Mouse (Mus musculus) neural tube, embryonic 14.5 days (tissue): ENCODE measurements around the gene Dlg4. TPM values are rescaled to one million over a fixed set of nuclear protein-coding genes. Genes with fewer than 3 reads are reported as not detected.

Experiments
- ATAC-seq: fragments of 200-750 bp; cut with Nextera tagmentation; 2 replicates; pipeline ENCODE4 v1.8.0; 2017; ENCODE audit warnings: low read depth, mild to moderate bottlenecking, moderate TSS enrichment, moderate library complexity
- H3K27ac ChIP-seq: fragments of 300-500 bp; sonication (generic); 2 replicates; pipeline ENCODE4 v1.5.1; 2014; ENCODE audit warnings: low read depth, mild to moderate bottlenecking, control low read depth, low read length, moderate library complexity, mixed read lengths
- H3K27me3 ChIP-seq: fragments of 300-500 bp; sonication (generic); 2 replicates; pipeline ENCODE4 v1.6.1; 2014; ENCODE audit warnings: low read length; ENCODE audit not compliant: control insufficient read depth, insufficient read depth
- H3K36me3 ChIP-seq: fragments of 300-500 bp; sonication (generic); 2 replicates; pipeline ENCODE4 v1.6.1; 2014; ENCODE audit warnings: low read length, mixed read lengths; ENCODE audit not compliant: control insufficient read depth, insufficient read depth
- H3K4me1 ChIP-seq: fragments of 300-500 bp; sonication (generic); 2 replicates; pipeline ENCODE4 v1.6.1; 2014; ENCODE audit warnings: low read length; ENCODE audit not compliant: control insufficient read depth, insufficient read depth
- H3K4me2 ChIP-seq: fragments of 300-500 bp; sonication (generic); 2 replicates; pipeline ENCODE4 v1.6.1; 2014; ENCODE audit warnings: mild to moderate bottlenecking, low read depth, low read length, control low read depth
- H3K4me3 ChIP-seq: fragments of 300-500 bp; sonication (generic); 2 replicates; pipeline ENCODE4 v1.5.1; 2014; ENCODE audit warnings: low read depth, low read length, control low read depth, mixed read lengths
- H3K9ac ChIP-seq: fragments of 300-500 bp; sonication (generic); replicated peaks from 2 replicates; pipeline ENCODE4 v1.6.1; 2014; ENCODE audit warnings: low read depth, mild to moderate bottlenecking, control low read depth, low read length, mixed read lengths
- H3K9me3 ChIP-seq: fragments of 300-500 bp; sonication (generic); 2 replicates; pipeline ENCODE4 v1.6.1; 2016; ENCODE audit warnings: low read length; ENCODE audit not compliant: control insufficient read depth
- WGBS: fragments of 180-500 bp; shearing (Covaris S2); extraction: QIAGEN DNeasy Blood & Tissue Kit; methylation state at CpG from one replicate; pipeline ENCODE4 v1.1.7; 2014; 5-methylcytosine and 5-hydroxymethylcytosine counted together
- polyA plus RNA-seq: library from polyadenylated mRNA; unstranded; fragments of >200 nt; fragmentation: Nextera tagmentation; extraction: Ambion mirVana; gene quantifications from 2 replicates; pipeline ENCODE4 v1.2.1, GENCODE M21; 2014

Dlg4 gene
- polyA plus RNA-seq, 1 experiment from 2014 or later: 31.6 TPM

DNA sequence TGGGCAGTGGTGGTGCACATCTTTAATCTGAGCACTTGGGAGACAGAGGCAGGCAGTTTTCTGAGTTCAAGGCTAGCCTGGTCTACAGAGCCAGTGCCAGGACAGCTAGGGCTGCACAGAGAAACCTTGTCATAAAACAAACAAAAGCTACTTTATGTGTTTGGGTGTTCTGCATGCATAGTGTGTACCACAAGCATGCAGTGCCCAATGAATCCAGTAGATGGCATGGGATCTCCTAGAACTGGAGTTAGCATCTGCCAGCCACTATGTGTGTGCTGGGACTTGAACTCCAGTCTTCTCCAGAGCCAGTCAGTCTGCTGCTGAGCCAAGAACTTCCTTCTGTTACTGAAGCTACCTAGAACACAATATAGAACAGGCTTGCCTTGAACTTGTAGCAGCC lies 14.9 kb upstream of the Dlg4 start:
- Histone ChIP-seq H3K9ac (no peak overlapping the region), H3K27me3 (no peaks in the 10 kb centered on the region), H3K4me2 (peak overlapping the region; percentile 46), H3K4me3 (peak overlapping the region; percentile 75), H3K4me1 (peaks cover 35% of the 10 kb centered on the region), H3K36me3 (peaks cover 36% of the 10 kb centered on the region), H3K27ac (no peak overlapping the region), H3K9me3 (no peaks in the 10 kb centered on the region)
- ATAC-seq: no peak

DNA sequence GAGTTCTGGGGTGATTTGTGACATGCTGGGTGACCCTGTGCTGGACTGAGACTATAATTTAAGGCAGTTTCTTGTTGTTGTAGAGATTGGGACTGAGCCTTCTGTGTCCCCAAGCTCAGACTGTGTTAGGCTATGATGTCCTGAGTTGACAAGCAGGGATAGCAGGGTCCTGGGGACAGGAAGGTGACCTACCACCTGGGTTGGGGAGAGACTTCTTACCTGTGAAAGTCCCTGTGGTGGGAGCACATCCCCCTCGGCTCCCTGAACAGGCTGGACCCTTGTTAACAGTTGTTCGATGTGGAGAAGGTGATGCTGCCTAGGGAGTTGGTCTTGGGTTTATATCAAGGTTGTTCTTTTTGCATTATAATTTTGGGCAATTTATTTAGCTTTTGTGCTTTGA lies 14.3 kb upstream of the Dlg4 start:
- Histone ChIP-seq H3K4me2 (peak overlapping the region; percentile 46), H3K36me3 (peaks cover 42% of the 10 kb centered on the region), H3K4me3 (no peak overlapping the region), H3K9ac (0 out of 2 replicates have a peak overlapping the region, but pooled peaks have one; percentile 4), H3K4me1 (peaks cover 32% of the 10 kb centered on the region), H3K9me3 (no peaks in the 10 kb centered on the region), H3K27ac (no peak overlapping the region), H3K27me3 (no peaks in the 10 kb centered on the region)
- 90% methylated on average over 2 of the region's 2 CpGs for WGBS
- no peak for ATAC-seq

DNA sequence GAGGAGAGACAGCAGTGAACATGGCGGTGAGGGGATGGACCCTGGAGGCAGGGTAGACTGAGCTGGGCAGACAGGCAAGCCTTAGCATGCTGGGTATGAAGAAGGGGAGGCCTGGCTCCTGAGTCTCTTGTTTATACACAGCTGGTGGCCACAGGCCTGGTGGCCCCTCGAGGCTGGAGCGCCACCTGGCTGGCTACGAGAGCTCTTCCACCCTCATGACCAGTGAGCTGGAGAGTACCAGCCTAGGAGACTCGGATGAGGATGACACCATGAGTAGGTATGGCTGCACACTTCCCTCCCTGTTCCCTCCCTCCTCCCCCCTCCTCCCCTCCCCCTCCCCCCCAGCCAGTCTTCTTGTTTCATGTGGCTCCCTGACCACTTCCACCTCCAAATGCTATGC lies 11.2 kb upstream of the Dlg4 start:
- peaks cover 22% of the 10 kb centered on the region for H3K4me1 ChIP-seq
- no peak overlapping the region for H3K9ac ChIP-seq
- no peak overlapping the region for H3K27ac ChIP-seq
- no peaks in the 10 kb centered on the region for H3K27me3 ChIP-seq
- no peak overlapping the region for H3K4me3 ChIP-seq
- WGBS: 72% methylated on average over 2 of the region's 5 CpGs
- H3K4me2 ChIP-seq: no peak overlapping the region
- H3K9me3 ChIP-seq: no peaks in the 10 kb centered on the region
- H3K36me3 ChIP-seq: peaks cover 54% of the 10 kb centered on the region
- no peak for ATAC-seq

DNA sequence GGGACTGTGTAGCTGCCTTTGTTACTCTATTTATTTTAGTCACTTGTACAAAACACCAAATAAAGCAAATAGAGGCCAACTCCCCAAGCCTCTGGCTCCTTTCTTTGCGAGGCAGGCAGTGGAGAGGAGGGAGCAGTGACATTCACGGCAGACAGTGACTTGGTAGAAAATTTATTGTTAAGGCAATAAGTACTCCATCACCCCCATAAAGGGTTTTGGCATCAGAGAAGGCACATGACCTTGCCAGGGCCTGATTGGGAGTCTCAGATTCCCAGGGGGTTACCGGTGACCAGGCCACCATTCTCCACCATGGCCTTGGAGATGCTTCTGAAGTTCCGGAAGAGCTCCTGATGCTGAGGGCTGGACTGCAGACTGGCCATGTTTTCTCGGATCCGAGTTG lies 6.7 kb upstream of the Dlg4 start:
- WGBS: 89% methylated on average over 6 of the region's 6 CpGs
- ATAC-seq: no peak

DNA sequence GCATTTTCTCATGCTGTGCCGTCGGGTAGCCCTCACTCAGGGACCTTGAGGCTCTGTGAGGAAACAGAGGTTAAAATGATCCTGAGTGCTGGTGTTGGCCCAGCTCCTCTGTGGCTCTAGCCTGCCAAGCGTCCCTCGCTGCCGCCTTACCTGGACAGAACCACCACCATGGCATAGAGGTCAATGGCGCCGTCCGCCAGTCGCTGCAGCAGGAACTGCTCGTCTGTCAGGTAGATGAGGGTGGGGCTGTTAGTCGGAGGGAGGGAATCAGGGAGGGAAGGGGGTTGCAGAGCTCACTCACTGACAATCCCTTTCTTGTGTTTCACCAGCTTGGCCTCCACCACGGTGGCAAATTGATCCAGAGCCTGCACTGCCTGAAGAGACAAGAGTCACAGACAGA lies 6.2 kb upstream of the Dlg4 start:
- no peak overlapping the region for H3K9ac ChIP-seq
- H3K27me3 ChIP-seq: no peaks in the 10 kb centered on the region
- H3K9me3 ChIP-seq: no peaks in the 10 kb centered on the region
- WGBS: 92% methylated on average over 12 of the region's 12 CpGs
- H3K27ac ChIP-seq: no peak overlapping the region
- no peak for ATAC-seq
- peaks cover 3% of the 10 kb centered on the region; the same call in 1 of the 2 replicates for H3K4me1 ChIP-seq
- peaks cover 71% of the 10 kb centered on the region for H3K36me3 ChIP-seq
- H3K4me3 ChIP-seq: no peak overlapping the region
- no peak overlapping the region for H3K4me2 ChIP-seq

More for the DNA sequence above, 6.7 kb upstream of the Dlg4 start:
- no peak overlapping the region for H3K9ac ChIP-seq
- no peaks in the 10 kb centered on the region for H3K9me3 ChIP-seq
- peaks cover 3% of the 10 kb centered on the region; the same call in 1 of the 2 replicates for H3K4me1 ChIP-seq
- H3K27ac ChIP-seq: no peak overlapping the region
- H3K36me3 ChIP-seq: peaks cover 75% of the 10 kb centered on the region
- H3K27me3 ChIP-seq: no peaks in the 10 kb centered on the region
- no peak overlapping the region for H3K4me2 ChIP-seq
- H3K4me3 ChIP-seq: no peak overlapping the region

DNA sequence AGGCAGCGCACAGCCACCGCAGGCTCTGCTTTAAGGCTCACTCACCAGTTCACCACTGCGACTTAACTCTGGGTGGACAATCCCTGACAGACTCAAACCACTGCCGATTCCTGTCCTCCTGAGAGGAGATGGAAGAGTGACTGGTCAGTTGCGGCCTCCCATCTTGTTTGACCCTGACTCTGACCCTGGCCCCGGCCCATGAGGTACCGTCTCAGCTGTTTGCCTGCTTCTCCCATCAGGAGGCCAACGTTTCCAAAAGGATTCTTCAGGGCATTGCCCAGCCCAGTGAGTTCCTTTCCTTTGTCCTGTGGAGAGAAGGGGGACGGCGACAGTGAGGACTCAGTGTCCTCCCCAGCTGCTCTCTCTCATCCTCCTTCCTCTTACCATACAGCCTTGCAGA lies 5.8 kb upstream of the Dlg4 start:
- WGBS: 84% methylated on average over 10 of the region's 10 CpGs
- Histone ChIP-seq H3K9me3 (no peaks in the 10 kb centered on the region), H3K27ac (no peak overlapping the region), H3K9ac (no peak overlapping the region), H3K4me3 (no peak overlapping the region), H3K4me2 (no peak overlapping the region), H3K27me3 (no peaks in the 10 kb centered on the region), H3K36me3 (peaks cover 67% of the 10 kb centered on the region), H3K4me1 (peaks cover 3% of the 10 kb centered on the region; the same call in 1 of the 2 replicates)
- no peak for ATAC-seq

DNA sequence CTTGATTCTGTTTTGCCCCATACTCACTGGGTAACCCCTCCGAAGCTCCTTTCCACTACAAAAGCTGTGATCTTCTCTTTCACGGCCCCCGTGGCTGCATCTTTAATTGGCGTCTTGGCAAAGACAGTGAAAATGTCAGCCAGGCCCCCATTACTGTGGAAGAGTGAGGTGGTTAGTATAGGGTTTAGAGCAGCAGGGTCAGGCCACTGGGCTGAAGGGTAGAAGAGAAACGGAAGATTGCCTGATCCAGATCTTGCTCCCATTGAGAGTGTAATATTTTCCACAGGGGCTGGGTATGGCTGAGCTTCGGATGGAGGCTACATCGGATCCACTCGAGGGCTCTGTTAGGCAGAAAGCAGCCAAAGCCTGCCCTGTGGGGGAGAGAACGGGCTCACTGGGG lies 3.8 kb upstream of the Dlg4 start:
- no peak overlapping the region for H3K4me2 ChIP-seq
- H3K27ac ChIP-seq: no peak overlapping the region
- no peaks in the 10 kb centered on the region for H3K9me3 ChIP-seq
- peaks cover 10% of the 10 kb centered on the region for H3K4me1 ChIP-seq
- no peak for ATAC-seq
- H3K36me3 ChIP-seq: peaks cover 47% of the 10 kb centered on the region
- 89% methylated on average over 9 of the region's 9 CpGs for WGBS
- H3K9ac ChIP-seq: no peak overlapping the region
- H3K4me3 ChIP-seq: no peak overlapping the region
- H3K27me3 ChIP-seq: no peaks in the 10 kb centered on the region

DNA sequence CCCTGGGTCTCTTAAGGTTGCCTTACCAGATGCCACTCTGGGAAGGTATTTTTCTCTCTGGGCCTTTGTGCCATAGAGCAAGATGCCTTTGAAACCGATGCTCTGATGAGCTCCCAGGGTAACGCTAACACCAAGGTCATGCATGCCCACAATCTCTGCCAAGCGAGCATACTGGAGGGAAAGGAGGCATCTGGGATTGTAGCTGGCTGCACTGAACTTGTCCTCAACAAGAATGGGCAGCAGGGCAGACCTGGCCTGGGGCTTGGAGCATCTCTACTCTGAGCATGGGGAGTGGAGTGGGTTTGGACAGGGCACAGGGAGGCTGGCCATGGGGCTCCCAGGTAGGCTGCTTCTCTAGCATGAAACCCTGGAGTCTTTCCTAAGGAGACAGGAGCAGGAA lies 3.3 kb upstream of the Dlg4 start:
- Histone ChIP-seq H3K4me3 (no peak overlapping the region), H3K4me2 (no peak overlapping the region), H3K9me3 (no peaks in the 10 kb centered on the region), H3K27me3 (no peaks in the 10 kb centered on the region), H3K27ac (no peak overlapping the region), H3K9ac (no peak overlapping the region), H3K4me1 (peaks cover 10% of the 10 kb centered on the region), H3K36me3 (peaks cover 43% of the 10 kb centered on the region)
- no peak for ATAC-seq
- 77% methylated on average over 3 of the region's 3 CpGs for WGBS

DNA sequence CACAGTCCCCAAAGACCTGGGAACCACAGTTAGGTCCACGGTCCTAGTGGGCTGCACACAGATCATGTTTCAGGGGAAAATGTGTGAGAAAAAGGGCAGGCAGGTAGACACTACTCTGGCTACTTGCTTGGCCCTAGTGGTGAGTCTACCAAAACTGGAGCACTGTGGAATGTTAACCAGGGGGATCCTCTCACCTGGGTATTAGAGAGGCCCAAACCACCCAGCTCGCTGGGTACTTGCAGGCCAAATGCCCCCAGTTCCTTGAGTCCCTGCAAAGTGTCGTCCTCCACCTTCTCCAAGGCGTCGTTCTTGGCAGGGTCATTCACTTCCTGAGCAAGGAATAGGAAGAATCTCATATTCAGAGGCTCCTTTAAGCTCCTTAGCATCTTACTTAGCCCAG lies 2.7 kb upstream of the Dlg4 start:
- Histone ChIP-seq H3K4me2 (no peak overlapping the region), H3K4me1 (peaks cover 12% of the 10 kb centered on the region), H3K9ac (no peak overlapping the region), H3K27me3 (no peaks in the 10 kb centered on the region), H3K9me3 (no peaks in the 10 kb centered on the region), H3K36me3 (peaks cover 36% of the 10 kb centered on the region), H3K27ac (no peak overlapping the region), H3K4me3 (no peak overlapping the region)
- whole genome bisulfite sequencing: 63% methylated on average over 5 of the region's 5 CpGs
- no peak for ATAC-seq
